Mouse (Mus musculus): ENCODE results near the gene Sephs1.

Gene Sephs1

DNA sequence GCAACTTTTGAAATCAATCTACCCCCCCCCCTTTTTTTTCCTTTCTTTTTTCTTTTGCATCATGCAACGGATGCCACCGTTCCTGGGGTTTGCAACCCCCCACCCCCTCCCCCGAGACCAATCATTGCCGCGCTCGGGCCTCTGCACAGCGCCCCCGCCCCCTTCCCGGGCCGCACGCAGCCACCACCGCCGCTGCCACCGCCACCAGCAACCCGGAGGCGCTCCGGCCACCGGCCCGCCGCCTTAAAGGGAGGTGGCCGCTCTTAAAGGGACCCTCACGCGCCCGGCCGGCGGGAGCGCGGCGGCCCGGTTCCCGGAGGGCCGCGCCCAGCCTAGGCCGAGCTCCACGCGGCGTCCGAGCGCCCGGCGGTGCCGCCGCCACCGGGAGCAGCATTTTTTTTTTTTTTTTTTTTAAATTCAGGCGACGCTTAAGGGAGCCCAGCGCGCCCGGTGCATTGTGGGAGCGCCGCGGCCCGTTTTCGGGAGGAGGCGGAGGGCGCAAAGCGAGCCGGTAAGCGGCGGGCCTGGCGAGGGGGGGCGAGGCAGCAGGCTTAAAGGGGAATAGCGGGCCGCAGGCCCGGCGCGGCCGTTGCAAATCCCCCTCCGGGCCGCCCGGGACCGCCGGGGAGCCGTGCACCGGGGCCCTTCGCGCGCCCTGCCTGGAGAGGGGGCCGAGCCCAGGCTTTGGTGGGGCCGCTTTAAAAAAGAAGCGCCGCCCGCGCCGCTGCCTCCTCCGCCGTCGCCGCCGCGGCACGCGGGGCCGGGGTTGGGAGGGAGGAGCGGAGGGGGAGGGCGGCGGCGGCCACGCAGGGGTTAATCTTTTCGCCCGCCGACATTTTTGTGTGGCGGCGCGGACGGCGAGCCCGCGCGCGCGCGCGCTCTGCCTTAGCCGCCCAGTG lies at the start of gene Sephs1:
Gene Sephs1 (plus strand): TSS at position 215 of the 899 bp plus-strand sequence.
- DNase-seq (ENCODE audit: low read depth, low spot score) = peak; percentile 57

DNA sequence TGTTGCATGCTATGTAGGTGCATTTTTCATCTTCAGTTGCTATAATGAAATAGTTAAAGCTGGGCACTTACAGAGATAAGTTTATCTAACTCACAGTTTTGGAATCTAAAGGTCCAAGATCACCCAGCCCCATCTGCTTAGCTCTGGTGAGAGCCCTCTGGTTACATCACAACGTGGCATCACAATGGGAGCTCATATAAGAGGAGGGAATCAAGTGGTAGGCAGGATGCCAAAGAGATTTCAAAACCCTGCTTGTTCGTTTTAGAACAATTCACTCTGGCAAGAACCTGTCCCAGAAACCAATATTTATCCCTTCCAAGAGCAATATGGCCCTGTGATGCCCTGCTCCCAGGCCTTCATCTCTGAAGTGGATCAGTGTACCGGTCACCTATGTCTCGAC lies 49.2 kb upstream of the Sephs1 start:
- no peak for DNase-seq (ENCODE audit: low read depth, low spot score)

DNA sequence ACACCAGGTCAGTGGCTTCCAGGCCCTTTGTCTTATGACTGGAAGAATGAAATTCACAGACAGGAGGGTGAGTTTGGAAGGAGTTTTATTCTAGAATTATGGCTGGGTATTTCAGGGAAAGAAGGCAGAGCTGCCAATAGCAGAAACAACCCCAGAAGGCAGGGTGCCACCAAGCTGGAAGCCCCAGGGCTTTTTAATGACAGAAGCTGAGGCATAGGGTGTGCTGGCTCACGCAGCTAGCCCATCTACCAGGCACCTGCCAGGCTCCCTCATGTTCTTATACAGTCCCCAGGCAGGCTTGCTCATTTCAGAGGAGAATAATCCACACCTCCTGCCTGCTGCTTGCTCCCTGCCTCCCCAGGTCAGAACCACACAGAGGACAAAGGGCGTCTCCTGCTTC lies 31.9 kb upstream of the Sephs1 start:
- DNase-seq (ENCODE audit: low read depth, low spot score) = no peak

DNA sequence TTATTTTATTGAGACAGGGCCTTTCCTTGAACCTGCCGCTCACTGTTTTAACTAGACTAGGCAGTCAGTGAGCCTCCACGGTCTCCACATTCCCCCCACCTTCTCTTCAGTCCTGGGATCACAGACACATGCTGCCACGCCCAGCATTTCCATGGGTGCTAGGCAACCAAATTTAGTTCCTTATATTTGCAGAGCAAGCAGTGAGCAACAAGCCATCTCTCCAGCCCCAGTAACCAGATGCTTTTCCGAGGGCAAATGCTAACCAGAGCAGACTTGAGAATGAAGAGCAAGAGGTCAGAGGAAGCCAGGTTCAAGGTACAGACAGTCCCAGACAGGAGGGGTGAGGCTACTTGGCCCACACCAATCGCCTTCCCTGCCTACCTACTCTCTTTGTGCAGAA lies 24.2 kb upstream of the Sephs1 start:
- no peak for DNase-seq (ENCODE audit: low read depth, low spot score)

DNA sequence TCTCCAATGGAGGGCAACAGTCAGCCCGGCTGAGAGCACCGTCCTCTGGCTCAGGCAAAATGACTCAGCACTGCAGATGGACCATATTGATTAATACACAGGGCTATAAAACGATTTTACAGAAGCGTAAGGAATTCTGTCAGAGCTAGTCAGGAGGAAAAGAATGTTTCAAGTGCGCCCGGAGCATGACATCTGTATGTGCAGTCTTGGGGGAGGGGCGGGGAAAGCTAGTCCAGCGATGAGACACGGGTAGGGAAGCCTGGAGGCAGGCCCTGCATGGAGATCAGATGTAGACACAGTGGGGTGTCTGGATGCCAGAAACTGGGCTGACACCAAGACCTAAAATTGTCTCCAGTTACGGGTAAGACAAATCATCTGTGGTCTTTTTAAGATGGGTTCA lies 23.2 kb upstream of the Sephs1 start:
- no peak for DNase-seq (ENCODE audit: low read depth, low spot score)

DNA sequence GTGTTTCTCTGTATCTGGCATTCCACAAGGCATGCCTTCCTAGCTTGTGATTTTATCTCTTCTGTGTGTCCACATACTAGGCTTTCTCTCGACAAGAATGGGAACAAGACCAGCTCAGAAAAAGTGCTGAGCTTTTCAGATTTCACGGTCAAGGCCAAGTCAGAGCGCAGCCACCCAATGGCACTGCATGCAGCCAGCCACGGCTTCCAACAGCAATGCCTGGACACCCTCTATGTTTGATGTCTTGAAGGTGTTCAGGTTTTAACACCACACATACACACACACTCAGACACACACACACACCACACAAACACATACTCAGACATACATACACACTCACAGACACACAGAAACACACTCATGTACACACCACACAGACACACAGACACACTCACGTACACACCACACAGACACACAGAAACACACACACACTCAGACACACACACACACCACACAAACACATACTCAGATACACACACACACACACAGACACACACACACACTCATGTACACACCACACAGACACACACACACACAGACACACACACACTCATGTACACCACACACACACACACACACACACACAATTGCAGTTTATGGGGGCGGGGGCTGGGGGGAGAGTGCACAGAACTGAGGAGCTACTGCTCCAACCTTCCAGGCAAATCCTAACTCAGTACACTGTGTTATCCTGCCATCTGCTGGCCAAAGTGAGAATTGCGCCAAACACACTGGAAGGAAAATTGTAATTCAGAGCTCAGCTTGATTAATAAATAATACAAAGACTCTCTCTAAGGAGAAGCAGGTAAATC lies 17.2 kb upstream of the Sephs1 start:
- DNase-seq (ENCODE audit: low read depth, low spot score) = peak; percentile 52

DNA sequence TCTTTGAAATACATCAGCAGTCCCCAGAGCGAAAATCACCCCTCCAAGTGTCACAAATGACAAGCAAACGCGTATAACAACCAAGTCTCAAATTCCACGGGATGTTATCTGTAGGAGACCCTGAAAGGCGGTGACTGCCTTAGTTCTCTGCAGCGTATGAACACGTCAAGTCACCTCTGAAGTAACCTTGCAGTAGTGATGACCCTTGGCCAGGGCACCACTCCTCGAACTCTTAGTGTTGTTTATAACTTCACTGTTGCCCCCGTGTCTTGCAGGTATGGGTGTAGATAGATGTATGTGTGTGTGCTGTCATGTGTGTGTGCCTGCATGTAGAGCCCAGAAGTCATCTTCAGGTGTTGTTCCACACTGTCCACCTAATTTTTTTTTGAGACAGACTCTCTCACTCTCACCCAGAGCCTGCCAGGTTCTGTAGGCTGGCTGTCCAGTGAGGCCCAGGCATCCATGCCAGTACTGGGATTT lies 16.5 kb upstream of the Sephs1 start:
- no peak for DNase-seq (ENCODE audit: low read depth, low spot score)

DNA sequence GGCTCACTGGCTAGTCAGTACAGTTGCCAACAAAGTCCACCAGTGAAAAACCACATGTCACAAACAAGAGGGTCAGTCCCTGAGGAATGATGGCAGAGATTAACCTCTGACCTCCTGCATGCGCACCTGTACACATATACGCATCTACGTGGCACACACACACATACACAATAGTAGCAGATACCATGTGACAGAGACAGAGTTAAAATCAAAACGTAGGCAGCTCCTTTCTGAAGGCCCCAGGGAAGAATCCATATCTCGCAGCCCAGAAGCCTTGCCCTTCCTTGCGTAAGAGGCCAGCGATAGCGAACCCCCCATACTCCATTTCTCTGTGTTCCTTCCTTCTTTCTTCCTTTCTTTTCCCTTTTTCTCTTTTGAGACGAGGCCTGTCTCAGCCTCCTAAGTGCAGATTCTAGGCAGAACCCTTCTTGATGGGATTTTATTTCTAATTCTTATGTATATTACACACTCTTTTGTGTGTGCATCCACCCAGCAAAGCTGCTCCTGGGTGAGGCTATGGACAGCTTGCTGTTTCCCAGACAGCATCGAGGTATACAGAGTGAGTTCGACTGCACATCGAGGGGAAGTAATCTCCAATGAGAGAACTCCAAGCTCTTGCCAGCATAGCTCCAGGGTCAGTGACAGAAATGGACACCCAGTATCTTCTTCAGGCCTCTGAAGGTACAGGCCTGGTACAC lies 13.2 kb upstream of the Sephs1 start:
- DNase-seq (ENCODE audit: low read depth, low spot score) = no peak

DNA sequence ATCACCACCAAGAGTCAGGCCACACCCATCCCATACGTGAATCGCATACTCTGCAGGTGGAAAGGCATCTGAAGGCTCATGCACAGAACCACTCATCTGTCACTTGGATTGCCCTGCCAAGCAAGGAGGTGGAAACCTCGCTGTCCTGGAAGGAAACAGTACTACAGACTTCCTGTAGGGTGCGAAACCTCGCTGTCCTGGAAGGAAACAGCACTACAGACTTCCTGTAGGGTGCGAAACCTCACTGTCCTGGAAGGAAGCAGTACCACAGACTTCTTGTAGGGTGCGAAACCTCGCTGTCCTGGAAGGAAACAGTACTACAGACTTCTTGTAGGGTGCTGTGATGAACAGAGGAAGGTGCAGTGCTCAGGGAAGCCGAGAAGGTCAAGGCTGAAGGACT lies 8.6 kb upstream of the Sephs1 start:
- no peak for DNase-seq (ENCODE audit: low read depth, low spot score)

DNA sequence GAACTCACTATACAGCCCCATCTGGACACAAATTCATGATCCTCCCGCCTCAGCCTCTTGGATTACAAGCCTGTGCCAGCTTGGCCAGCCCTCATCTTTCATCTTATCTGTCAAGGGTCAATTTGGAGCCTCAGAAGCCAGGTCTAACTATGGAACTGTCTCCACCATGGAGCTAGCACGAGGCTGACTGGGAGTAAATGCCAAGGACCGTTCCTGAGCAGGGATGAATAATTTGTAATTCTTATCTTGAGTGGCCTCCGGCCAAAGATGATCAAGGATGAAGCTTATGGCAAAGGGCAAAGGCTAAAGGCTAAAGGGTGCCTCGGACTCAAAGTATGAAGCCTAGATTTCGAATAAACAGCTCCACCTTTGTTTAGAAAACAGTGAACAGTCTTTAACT lies 8.0 kb upstream of the Sephs1 start:
- DNase-seq (ENCODE audit: low read depth, low spot score) = no peak

DNA sequence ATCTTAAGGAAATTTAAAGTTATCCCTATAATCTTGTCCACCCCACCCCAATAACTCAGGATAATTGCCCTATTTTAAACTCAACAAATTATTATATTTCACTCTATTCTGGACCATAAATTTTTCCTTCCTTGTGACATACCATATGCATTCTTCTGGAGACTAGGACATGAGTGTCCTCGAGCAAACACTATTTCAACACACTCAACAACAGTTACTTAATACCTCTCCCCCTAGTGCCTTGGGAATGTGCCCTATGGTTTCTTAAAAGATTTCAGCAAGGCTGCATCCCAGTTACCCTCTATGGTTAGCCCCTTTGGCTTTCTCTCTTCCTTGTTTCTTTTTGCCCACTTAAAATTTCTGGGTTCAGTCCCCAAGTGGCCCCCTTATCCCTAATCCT lies 6.3 kb upstream of the Sephs1 start:
- DNase-seq (ENCODE audit: low read depth, low spot score) = no peak

DNA sequence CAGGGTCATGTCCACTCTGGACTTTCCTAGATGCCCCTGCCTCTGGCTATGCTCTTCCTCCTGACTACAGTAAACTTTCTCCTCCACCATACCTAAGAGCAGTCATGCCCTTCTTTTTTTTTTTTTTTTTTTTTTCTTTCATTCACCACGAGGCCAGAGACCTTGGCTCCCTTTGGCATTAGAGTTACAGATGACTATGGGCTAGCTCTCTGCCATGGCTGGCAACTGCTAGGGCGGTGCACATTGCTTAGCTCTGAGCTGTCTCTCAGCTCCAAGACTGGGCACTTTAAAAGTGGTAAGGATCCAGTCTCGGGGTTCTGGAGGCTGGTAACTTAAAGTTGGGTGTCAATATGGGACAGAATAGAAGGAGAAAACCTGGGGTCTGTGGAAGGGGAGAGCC lies 5.2 kb upstream of the Sephs1 start:
- no peak for DNase-seq (ENCODE audit: low read depth, low spot score)

DNA sequence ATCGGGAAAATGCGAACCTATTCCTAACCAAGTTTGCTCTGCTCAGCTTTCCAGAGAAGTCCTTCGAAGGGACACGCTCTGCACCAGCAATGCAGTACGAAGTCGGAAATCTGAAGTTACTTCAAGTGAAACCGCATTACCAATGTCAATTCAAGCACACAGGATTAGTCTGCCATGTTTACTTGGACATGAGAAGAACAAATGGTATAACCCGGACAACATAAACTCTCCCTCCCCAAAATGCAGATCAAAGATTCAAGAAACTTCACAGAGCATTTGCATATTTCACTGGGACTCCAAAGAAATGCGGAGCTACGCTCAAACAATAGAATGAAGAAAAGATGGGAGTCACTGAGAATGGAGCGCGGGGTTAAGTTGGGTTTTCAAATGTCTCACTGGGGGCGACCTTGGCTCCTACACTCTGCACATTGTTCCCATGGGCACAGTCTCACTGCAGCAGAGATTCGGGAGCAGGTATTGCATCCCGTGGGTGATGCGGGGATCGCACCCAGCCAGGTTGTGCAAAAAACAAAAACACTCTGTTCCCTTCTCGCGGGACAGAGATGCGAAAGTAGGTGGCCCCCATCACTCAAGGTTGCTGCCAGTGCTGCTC lies 521 bp upstream of the Sephs1 start:
- no peak for DNase-seq (ENCODE audit: low read depth, low spot score)

DNA sequence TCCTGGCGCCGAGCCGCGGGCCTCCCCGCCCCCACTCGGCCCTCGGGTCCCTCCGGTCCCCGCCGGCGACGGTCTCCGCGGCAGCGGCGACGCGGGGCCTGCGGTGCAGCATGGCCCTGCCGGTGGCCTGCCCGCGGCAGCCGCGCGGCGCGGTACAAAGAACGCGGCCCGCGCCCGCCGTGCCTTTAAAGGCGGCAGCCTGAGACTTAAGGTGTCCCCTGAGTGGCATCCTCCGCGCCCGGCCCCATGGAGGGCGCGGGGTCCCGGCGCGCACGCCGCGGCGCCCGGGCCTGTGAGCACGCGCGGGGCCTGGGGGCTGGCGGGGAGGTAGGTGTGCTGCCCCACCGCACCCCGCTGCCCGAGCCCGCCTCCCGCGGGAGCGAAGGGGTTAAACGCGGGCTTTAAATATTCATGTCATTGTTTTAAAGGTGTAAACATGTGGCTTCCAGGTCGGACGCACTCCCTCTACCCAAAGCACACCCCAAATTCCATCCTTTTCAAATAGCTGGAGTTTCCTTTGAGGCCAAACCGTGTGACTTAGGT lies 956 bp downstream of the Sephs1 start:
- peak; percentile 8 for DNase-seq (ENCODE audit: low read depth, low spot score)

DNA sequence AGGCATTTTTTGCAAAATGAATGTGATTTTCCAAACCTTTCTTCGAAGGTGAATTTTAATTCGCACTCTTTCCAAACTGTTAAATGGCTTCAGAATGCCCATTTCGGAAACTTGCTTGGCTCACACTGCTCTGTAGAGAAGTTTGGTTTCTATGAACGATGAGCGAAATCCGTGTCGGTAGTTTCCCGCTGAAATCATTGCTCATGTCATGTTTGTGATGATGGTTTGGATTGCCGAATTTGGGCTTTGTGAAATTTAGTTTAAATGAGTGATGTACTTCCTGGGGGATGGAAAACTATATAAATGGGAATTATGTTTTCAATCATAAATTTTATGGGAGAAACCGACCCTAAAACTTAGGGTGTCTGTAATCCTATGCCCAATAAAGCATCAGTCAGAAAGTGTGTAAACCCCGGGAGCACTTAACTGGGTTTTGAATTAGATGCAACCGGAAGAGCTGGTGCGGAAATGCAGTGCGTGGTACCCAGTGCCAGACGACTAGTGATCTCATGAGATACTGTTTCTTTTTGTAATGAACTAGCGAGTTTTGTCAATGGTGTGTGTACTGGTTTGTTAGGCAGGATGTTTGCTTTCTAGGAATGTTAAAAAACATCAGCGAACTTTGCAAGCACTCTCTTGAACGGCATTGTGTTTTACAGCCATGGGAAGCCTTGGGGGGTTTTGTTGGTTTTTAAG lies 1.8 kb downstream of the Sephs1 start:
- no peak for DNase-seq (ENCODE audit: low read depth, low spot score)

DNA sequence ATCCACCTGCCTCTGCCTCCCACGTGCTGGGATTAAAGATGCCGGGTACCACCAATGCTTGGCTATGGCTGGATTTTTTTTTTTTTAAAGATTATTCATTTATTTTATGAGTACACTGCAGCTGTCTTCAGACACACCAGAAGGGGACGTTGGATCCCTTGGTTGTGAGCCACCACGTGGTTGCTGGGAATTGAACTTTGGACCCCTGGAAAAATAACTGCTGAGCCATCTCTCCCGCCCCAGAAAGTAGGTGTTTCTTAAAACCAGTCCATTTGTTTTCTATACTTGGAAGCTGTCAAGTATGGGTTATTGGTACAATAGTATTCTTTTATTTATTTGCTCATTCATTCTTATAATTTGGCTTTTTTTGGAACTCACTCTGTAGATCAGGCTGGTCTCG lies 5.5 kb downstream of the Sephs1 start:
- DNase-seq (ENCODE audit: low read depth, low spot score) = no peak

DNA sequence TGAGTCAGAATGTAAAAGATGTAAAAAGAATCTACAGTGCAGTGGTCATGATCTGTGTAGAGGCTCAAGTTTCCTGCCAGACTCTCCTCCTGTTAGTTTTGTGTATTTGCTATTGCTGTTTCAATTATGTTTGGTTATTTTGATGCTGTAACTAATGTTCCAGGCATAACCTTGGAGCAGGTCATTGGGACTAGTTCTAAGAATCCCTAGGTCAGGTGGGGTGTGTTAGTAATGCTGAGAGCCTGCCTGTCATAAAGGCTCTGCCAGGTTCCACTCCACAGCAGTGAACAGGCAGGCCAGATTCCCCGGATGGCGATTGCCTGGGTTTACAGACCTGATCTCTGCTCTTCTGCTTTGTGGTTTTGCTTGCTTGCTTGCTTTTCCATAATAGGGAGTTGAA lies 14.2 kb downstream of the Sephs1 start:
- no peak for DNase-seq (ENCODE audit: low read depth, low spot score)

DNA sequence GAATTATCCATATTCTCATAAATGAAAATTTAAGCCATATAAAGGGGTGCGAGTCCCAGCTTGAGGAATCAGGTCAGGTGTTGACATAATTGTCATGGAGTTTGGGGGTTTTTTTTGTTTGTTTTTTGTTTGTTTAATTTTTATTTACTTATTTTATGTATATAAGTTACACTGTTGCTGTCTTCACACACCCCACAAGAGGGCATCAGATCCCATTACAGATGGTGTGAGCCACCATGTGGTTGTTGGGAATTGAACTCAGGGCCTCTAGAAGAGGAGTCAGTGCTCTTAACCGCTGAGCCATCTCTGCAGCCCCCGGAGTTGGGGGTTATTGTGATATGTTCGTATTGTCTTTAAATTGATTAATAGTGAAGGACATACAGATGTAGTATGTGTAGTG lies 15.6 kb downstream of the Sephs1 start:
- no peak for DNase-seq (ENCODE audit: low read depth, low spot score)

DNA sequence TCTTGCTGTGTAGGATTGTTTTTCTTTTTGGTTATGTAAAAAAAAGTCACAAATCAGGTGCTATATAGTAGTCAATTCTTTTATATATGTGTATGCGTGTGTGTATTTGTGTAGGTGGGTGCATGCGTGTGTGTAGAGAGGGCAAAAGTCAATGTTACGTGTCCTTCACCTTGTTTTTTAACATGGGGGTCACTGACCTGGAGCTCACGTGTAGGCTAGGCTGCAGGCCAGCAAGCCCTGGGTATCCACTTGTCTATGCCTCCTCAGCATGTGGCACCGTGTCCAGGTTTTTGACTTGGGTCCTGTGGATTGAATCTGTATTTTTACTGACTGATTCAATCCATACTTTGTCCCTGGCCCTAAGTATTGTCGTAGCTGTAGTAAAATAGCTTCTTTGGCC lies 19.3 kb downstream of the Sephs1 start:
- DNase-seq (ENCODE audit: low read depth, low spot score) = no peak

DNA sequence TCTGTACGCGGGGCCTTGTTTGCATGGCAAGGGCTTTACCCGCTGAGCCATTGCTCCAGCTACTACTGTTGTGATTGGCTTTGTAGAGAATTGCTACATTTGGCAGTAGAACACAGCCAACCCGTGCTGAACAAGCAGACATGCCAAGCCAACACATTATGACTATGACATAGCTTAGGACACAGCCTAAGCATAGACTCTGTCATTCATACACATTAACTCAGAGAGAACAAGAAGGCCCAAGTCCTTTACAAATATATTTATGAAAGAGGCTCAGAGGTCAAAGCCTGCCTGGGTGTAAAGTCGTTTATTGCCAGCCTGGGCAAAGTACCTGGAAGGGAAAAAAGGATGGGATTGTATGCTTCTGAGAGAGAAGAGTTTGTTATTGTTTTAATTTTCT lies 21.0 kb downstream of the Sephs1 start:
- no peak for DNase-seq (ENCODE audit: low read depth, low spot score)

DNA sequence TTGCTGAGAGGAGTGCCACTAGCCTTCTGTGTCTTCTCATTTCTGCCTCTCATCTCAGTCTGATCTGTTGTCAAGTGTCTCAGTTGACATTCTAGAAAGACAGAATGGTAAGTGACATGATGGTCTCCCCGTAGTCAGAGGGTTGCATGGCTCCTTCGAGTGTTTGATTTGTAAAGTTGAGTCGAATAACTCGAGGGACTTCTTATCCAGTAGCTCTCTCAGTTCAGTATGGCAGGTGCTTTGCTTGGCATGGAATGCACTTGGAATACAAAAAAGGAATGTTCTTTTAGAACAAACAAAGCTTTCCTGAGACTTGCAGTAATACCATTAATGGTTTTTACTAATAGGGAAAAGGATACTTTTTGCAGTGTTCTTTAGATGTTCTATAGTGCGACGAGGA lies 25.8 kb downstream of the Sephs1 start:
- DNase-seq (ENCODE audit: low read depth, low spot score) = no peak

Data from c-Kit-negative CD71-positive TER-119-positive erythroid progenitor cells, embryonic 14.5 days (primary cell).